Mouse (Mus musculus) heart, embryonic 16.5 days (tissue): ENCODE results near the gene Trim75. TPM values are rescaled to one million over a fixed set of nuclear protein-coding genes. Genes with fewer than 3 reads are reported as not detected.
A peak's percentile ranks its signal among the peaks of the same experiment; 100 is the strongest.

ENCODE experiments used
- ATAC-seq: fragments of 200-750 bp; cut with Nextera tagmentation; replicated peaks from 2 replicates; pipeline ENCODE4 v1.8.0; 2017; ENCODE audit warnings: moderate number of reproducible peaks; ENCODE audit not compliant: insufficient read depth, low FRiP score; ENCODE audit errors: extremely low read depth
- H3K27ac ChIP-seq: fragments of 300-500 bp; sonication (generic); 2 replicates; pipeline ENCODE4 v1.5.1; 2014; ENCODE audit warnings: mild to moderate bottlenecking, low read length, control low read depth, moderate library complexity
- H3K27me3 ChIP-seq: fragments of 300-500 bp; sonication (generic); 2 replicates; pipeline ENCODE4 v1.6.1; 2014; ENCODE audit warnings: low read length, mixed read lengths; ENCODE audit not compliant: control insufficient read depth, insufficient read depth
- H3K36me3 ChIP-seq: fragments of 300-500 bp; sonication (generic); 2 replicates; pipeline ENCODE4 v1.6.1; 2014; ENCODE audit not compliant: control insufficient read depth, insufficient read depth
- H3K4me1 ChIP-seq: fragments of 300-500 bp; sonication (generic); 2 replicates; pipeline ENCODE4 v1.6.1; 2014; ENCODE audit warnings: low read length, mixed read lengths; ENCODE audit not compliant: control insufficient read depth, insufficient read depth
- H3K4me2 ChIP-seq: fragments of 300-500 bp; sonication (generic); 2 replicates; pipeline ENCODE4 v1.6.1; 2014; ENCODE audit warnings: low read depth, mild to moderate bottlenecking, control low read depth, low read length
- H3K4me3 ChIP-seq: fragments of 300-500 bp; sonication (generic); 2 replicates; pipeline ENCODE4 v1.5.1; 2014; ENCODE audit warnings: mild to moderate bottlenecking, control low read depth, low read length
- H3K9ac ChIP-seq: fragments of 300-500 bp; sonication (generic); 2 replicates; pipeline ENCODE4 v1.6.1; 2014; ENCODE audit warnings: low read length, control low read depth
- H3K9me3 ChIP-seq: fragments of 300-500 bp; sonication (generic); replicated peaks from 2 replicates; pipeline ENCODE4 v1.6.1; 2016; ENCODE audit warnings: low read length; ENCODE audit not compliant: control insufficient read depth
- WGBS: fragments of 180-500 bp; shearing (Covaris S2); extraction: QIAGEN DNeasy Blood & Tissue Kit; methylation state at CpG from one replicate; pipeline ENCODE4 v1.1.7; 2014; 5-methylcytosine and 5-hydroxymethylcytosine counted together
- polyA plus RNA-seq: library from polyadenylated mRNA; unstranded; fragments of >200 nt; fragmentation: Nextera tagmentation; extraction: Ambion mirVana; gene quantifications from 2 replicates; pipeline ENCODE4 v1.2.1, GENCODE M21; 2015

The Trim75 gene
- polyA plus RNA-seq, 1 experiment from 2014 or later = not detected

GRCm38 (mm10) chr8:64946820-64947697 lies 40.6 kb downstream of the Trim75 start, which contains the start of gene Tmem192:
TSS of gene Tmem192 (plus strand) at chr8:64947185.
- Histone ChIP-seq H3K4me2 (peak within 1 kb of the TSS; percentile 64), H3K4me3 (peak within 1 kb of the TSS; percentile 94), H3K4me1 (no peaks in the 10 kb centered on the region), H3K27ac (peak within 1 kb of the TSS; percentile 91), H3K27me3 (peaks cover 2% of the 10 kb centered on the region; the same call in 1 of the 2 replicates), H3K9ac (peak within 1 kb of the TSS; percentile 84), H3K36me3 (no peaks in the 10 kb centered on the region), H3K9me3 (no peaks in the 10 kb centered on the region)
- under 1% methylated on average over 70 of the region's 73 CpGs for WGBS
- peak; percentile 96 for ATAC-seq

GRCm38 (mm10) chr8:64946441-64946819 lies 41.2 kb downstream of the Trim75 start:
- no peaks in the 10 kb centered on the region for H3K4me1 ChIP-seq
- 40% methylated on average over 8 of the region's 8 CpGs for WGBS
- peaks cover 3% of the 10 kb centered on the region; the same call in 1 of the 2 replicates for H3K27me3 ChIP-seq
- H3K4me3 ChIP-seq = peak overlapping the region; percentile 24; the same call in 1 of the 2 replicates
- no peaks in the 10 kb centered on the region for H3K9me3 ChIP-seq
- no peak for ATAC-seq
- no peaks in the 10 kb centered on the region for H3K36me3 ChIP-seq
- H3K4me2 ChIP-seq = peak overlapping the region; percentile 64
- no peak overlapping the region for H3K27ac ChIP-seq
- H3K9ac ChIP-seq = peak overlapping the region; percentile 84; the same call in 1 of the 2 replicates

GRCm38 (mm10) chr8:64945606-64946005 lies 42.0 kb downstream of the Trim75 start:
- ATAC-seq = no peak
- WGBS = 70% methylated on average over 7 of the region's 7 CpGs
- peaks cover under 1% of the 10 kb centered on the region; the same call in 1 of the 2 replicates for H3K9me3 ChIP-seq
- no peak overlapping the region for H3K27ac ChIP-seq
- H3K4me1 ChIP-seq = no peaks in the 10 kb centered on the region
- H3K4me3 ChIP-seq = no peak overlapping the region
- peaks cover 3% of the 10 kb centered on the region; the same call in 1 of the 2 replicates for H3K27me3 ChIP-seq
- no peak overlapping the region for H3K4me2 ChIP-seq
- no peaks in the 10 kb centered on the region for H3K36me3 ChIP-seq
- H3K9ac ChIP-seq = no peak overlapping the region

- H3K9ac ChIP-seq = no peak overlapping the region
Measured at GRCm38 (mm10) chr8:64944831-64945230, 42.8 kb downstream of the Trim75 start.

GRCm38 (mm10) chr8:64942946-64943345 lies 44.7 kb downstream of the Trim75 start:
- no peak for ATAC-seq

More at GRCm38 (mm10) chr8:64944831-64945230, 42.8 kb downstream of the Trim75 start:
- no peak overlapping the region for H3K27ac ChIP-seq
- no peaks in the 10 kb centered on the region for H3K4me1 ChIP-seq
- H3K4me3 ChIP-seq = no peak overlapping the region
- no peak for ATAC-seq
- 35% methylated on average over 5 of the region's 5 CpGs for WGBS
- peaks cover 3% of the 10 kb centered on the region; the same call in 1 of the 2 replicates for H3K27me3 ChIP-seq
- H3K9me3 ChIP-seq = peaks cover 2% of the 10 kb centered on the region; the same call in 1 of the 2 replicates
- no peak overlapping the region for H3K4me2 ChIP-seq
- H3K36me3 ChIP-seq = no peaks in the 10 kb centered on the region

GRCm38 (mm10) chr8:64941495-64941894 lies 46.1 kb downstream of the Trim75 start:
- ATAC-seq = no peak
- no peak overlapping the region for H3K27ac ChIP-seq
- no peaks in the 10 kb centered on the region for H3K36me3 ChIP-seq
- no peak overlapping the region for H3K4me2 ChIP-seq
- H3K9me3 ChIP-seq = peaks cover 2% of the 10 kb centered on the region; the same call in 1 of the 2 replicates
- 14% methylated on average over 9 of the region's 9 CpGs for WGBS
- no peaks in the 10 kb centered on the region for H3K4me1 ChIP-seq
- no peak overlapping the region for H3K4me3 ChIP-seq
- peaks cover 3% of the 10 kb centered on the region; the same call in 1 of the 2 replicates for H3K27me3 ChIP-seq
- H3K9ac ChIP-seq = no peak overlapping the region

More at GRCm38 (mm10) chr8:64942946-64943345, 44.7 kb downstream of the Trim75 start:
- H3K4me1 ChIP-seq = no peaks in the 10 kb centered on the region
- WGBS = 20% methylated on average over 5 of the region's 5 CpGs
- H3K9ac ChIP-seq = no peak overlapping the region
- H3K27me3 ChIP-seq = peaks cover 3% of the 10 kb centered on the region; the same call in 1 of the 2 replicates
- H3K4me3 ChIP-seq = no peak overlapping the region
- H3K27ac ChIP-seq = no peak overlapping the region
- H3K36me3 ChIP-seq = no peaks in the 10 kb centered on the region
- H3K4me2 ChIP-seq = no peak overlapping the region
- peaks cover 2% of the 10 kb centered on the region; the same call in 1 of the 2 replicates for H3K9me3 ChIP-seq

GRCm38 (mm10) chr8:64941019-64941418 lies 46.6 kb downstream of the Trim75 start:
- no peak overlapping the region for H3K9ac ChIP-seq
- 72% methylated on average over 8 of the region's 8 CpGs for WGBS
- peaks cover 3% of the 10 kb centered on the region; the same call in 1 of the 2 replicates for H3K27me3 ChIP-seq
- ATAC-seq = no peak
- H3K9me3 ChIP-seq = peaks cover 2% of the 10 kb centered on the region; the same call in 1 of the 2 replicates
- no peak overlapping the region for H3K4me3 ChIP-seq
- H3K4me2 ChIP-seq = no peak overlapping the region
- H3K36me3 ChIP-seq = no peaks in the 10 kb centered on the region
- H3K27ac ChIP-seq = no peak overlapping the region
- no peaks in the 10 kb centered on the region for H3K4me1 ChIP-seq

- no peaks in the 10 kb centered on the region for H3K4me1 ChIP-seq
- WGBS = 62% methylated on average over 3 of the region's 3 CpGs
- H3K27me3 ChIP-seq = no peaks in the 10 kb centered on the region
- H3K9me3 ChIP-seq = no peaks in the 10 kb centered on the region
- H3K9ac ChIP-seq = no peak overlapping the region
- ATAC-seq = no peak
- no peak overlapping the region for H3K27ac ChIP-seq
- no peak overlapping the region for H3K4me2 ChIP-seq
- no peak overlapping the region for H3K4me3 ChIP-seq
- H3K36me3 ChIP-seq = no peaks in the 10 kb centered on the region
Measured at GRCm38 (mm10) chr8:64934997-64935396, 52.6 kb downstream of the Trim75 start.
